Mouse (Mus musculus): Measurements from ENCODE around the gene Gabpa.

GRCm38 (mm10) chr16:84835823-84836743 lies 1.4 kb downstream of the Gabpa start:
- TF ChIP-seq CTCF (IDR thresholded peaks at IDR 0.05; ENCODE audit: extremely low read depth, insufficient read length, insufficient replicate concordance, low read depth, low read length) (no peak), POLR2A (IDR thresholded peaks at IDR 0.05; ENCODE audit: low read depth, low read length) (peak; percentile 74; the same call in 1 of the 2 replicates)

All from small intestine, adult 2 months (tissue).